Mouse (Mus musculus) urinary bladder, adult 18-20 months (tissue): Measurements from ENCODE around the gene Izumo4.
A peak's percentile ranks its signal among the peaks of the same experiment; 100 is the strongest.

ENCODE experiments used
- DNase-seq, 2 experiments: peaks; one replicate each; pipeline ENCODE4 v3.0.0; 2022; ENCODE audit warnings: low spot score in 2 of 2, mixed read lengths in 2 of 2

Izumo4 gene

GRCm38 (mm10) chr10:80669737-80670485, 32.1 kb upstream of the Izumo4 start:
- peak in 1 of 2 experiments; percentile 76 for DNase-seq

- DNase-seq: no peak
Measured at GRCm38 (mm10) chr10:80670531-80670930, 31.5 kb upstream of the Izumo4 start.

GRCm38 (mm10) chr10:80671251-80671650, 30.7 kb upstream of the Izumo4 start:
- no peak for DNase-seq

- no peak for DNase-seq
Measured at GRCm38 (mm10) chr10:80671936-80672690, 29.9 kb upstream of the Izumo4 start.

GRCm38 (mm10) chr10:80673690-80674089, 28.3 kb upstream of the Izumo4 start:
- DNase-seq: no peak

GRCm38 (mm10) chr10:80674161-80674711, 27.7 kb upstream of the Izumo4 start:
- peak in 1 of 2 experiments; percentile 60 for DNase-seq

- no peak for DNase-seq
Measured at GRCm38 (mm10) chr10:80674851-80675404, 27.1 kb upstream of the Izumo4 start.

GRCm38 (mm10) chr10:80675405-80676197, 26.4 kb upstream of the Izumo4 start:
- DNase-seq: no peak

- peak; percentile 95 to 99 for DNase-seq
Measured at GRCm38 (mm10) chr10:80676198-80676928, 25.6 kb upstream of the Izumo4 start.

- DNase-seq: no peak
Measured at GRCm38 (mm10) chr10:80677128-80677875, 24.7 kb upstream of the Izumo4 start.

GRCm38 (mm10) chr10:80677942-80678436, 24.0 kb upstream of the Izumo4 start, which contains the start of gene Mknk2:
Gene Mknk2, minus strand, starts transcription at chr10:80678112.
- peak; percentile 84 to 94 for DNase-seq

GRCm38 (mm10) chr10:80678601-80679377, 23.2 kb upstream of the Izumo4 start:
- no peak for DNase-seq

- no peak for DNase-seq
Measured at GRCm38 (mm10) chr10:80679556-80680259, 22.3 kb upstream of the Izumo4 start.

- no peak for DNase-seq
Measured at GRCm38 (mm10) chr10:80680260-80680696, 21.7 kb upstream of the Izumo4 start.

GRCm38 (mm10) chr10:80682003-80682402, 20.0 kb upstream of the Izumo4 start:
- DNase-seq: no peak

- DNase-seq: no peak
Measured at GRCm38 (mm10) chr10:80683647-80684046, 18.3 kb upstream of the Izumo4 start.

GRCm38 (mm10) chr10:80684214-80684613, 17.8 kb upstream of the Izumo4 start:
- peak; percentile 56 to 65 for DNase-seq

GRCm38 (mm10) chr10:80684984-80685383, 17.0 kb upstream of the Izumo4 start:
- no peak for DNase-seq
